Mouse (Mus musculus) MEL (cell line): ENCODE data around the gene Ankrd44.

Experiments
- CTCF ChIP-seq, 3 experiments: IDR thresholded peaks in 2 of 3; conservative IDR thresholded peaks in 1 of 3; 2 replicates each; pipeline ENCODE4 v1.5.1; 2011 to 2012; ENCODE audit warnings: low read length in 3 of 3, low read depth in 2 of 3, mild to moderate bottlenecking in 2 of 3, improper control_type of control experiment in 1 of 3, inconsistent platforms in 1 of 3, mixed read lengths in 1 of 3, moderate library complexity in 1 of 3; ENCODE audit not compliant: control insufficient read depth in 1 of 3, insufficient read depth in 1 of 3, poor library complexity in 1 of 3, severe bottlenecking in 1 of 3
- ETS1 ChIP-seq: IDR thresholded peaks from 2 replicates; pipeline ENCODE4 v1.6.1; 2012; ENCODE audit warnings: low read depth, mild to moderate bottlenecking, inconsistent platforms, low read length, improper control_type of control experiment, moderate library complexity
- MXI1 ChIP-seq: IDR thresholded peaks from 2 replicates; pipeline ENCODE4 v1.6.1; 2011; ENCODE audit warnings: mild to moderate bottlenecking, low read depth, low read length, improper control_type of control experiment
- NELFE ChIP-seq: IDR thresholded peaks from 2 replicates; pipeline ENCODE4 v1.6.1; 2011; ENCODE audit warnings: low read depth, low read length, improper control_type of control experiment
- POLR2A ChIP-seq, 2 experiments: IDR thresholded peaks; 2 replicates each; pipeline ENCODE4 v1.6.1; 2011 to 2012; ENCODE audit warnings: low read length in 2 of 2, mild to moderate bottlenecking in 2 of 2, control low read depth in 1 of 2, improper control_type of control experiment in 1 of 2, low read depth in 1 of 2, moderate library complexity in 1 of 2; ENCODE audit not compliant: control insufficient read depth in 1 of 2, insufficient read depth in 1 of 2, poor library complexity in 1 of 2
- POLR2AphosphoS5 ChIP-seq: IDR thresholded peaks from 2 replicates; pipeline ENCODE4 v1.6.1; 2012; ENCODE audit warnings: low read depth, borderline replicate concordance, mild to moderate bottlenecking, inconsistent platforms, low read length, moderate library complexity, mixed read lengths
- SIN3A ChIP-seq: IDR thresholded peaks from 2 replicates; pipeline ENCODE4 v1.6.1; 2012; ENCODE audit warnings: low read length, improper control_type of control experiment, inconsistent platforms
- USF1 ChIP-seq: IDR thresholded peaks from 2 replicates; pipeline ENCODE4 v1.6.1; 2014; ENCODE audit warnings: low read depth, mild to moderate bottlenecking, inconsistent platforms, low read length, improper control_type of control experiment, moderate library complexity
- ZC3H11A ChIP-seq: IDR thresholded peaks from 2 replicates; pipeline ENCODE4 v1.6.1; 2012; ENCODE audit warnings: low read depth, mild to moderate bottlenecking, inconsistent platforms, low read length, improper control_type of control experiment
- ZNF384 ChIP-seq: IDR thresholded peaks from 2 replicates; pipeline ENCODE4 v1.6.1; 2012; ENCODE audit warnings: low read depth, mild to moderate bottlenecking, inconsistent platforms, low read length, improper control_type of control experiment

GRCm38 (mm10) chr1:54716921-54717320 is 209.3 kb downstream of the Ankrd44 start:
- TF ChIP-seq MXI1 (no peak), POLR2A (IDR thresholded peaks at IDR 0.05; ENCODE audit: control insufficient read depth in 1 of 2, insufficient read depth in 1 of 2, low read depth in 1 of 2, low read length in 2 of 2, poor library complexity in 1 of 2) (no peak), USF1 (no peak), ETS1 (no peak), ZNF384 (no peak), POLR2AphosphoS5 (no peak), CTCF (IDR thresholded peaks at IDR 0.05 in 2 of 3, conservative IDR thresholded peaks at IDR 0.05 in 1 of 3; ENCODE audit: control insufficient read depth in 1 of 3, insufficient read depth in 1 of 3, low read depth in 2 of 3, low read length in 3 of 3, poor library complexity in 1 of 3, severe bottlenecking in 1 of 3) (no peak), SIN3A (no peak), ZC3H11A (no peak), NELFE (no peak)
